Comparison of ENCODE assay signal across 22 mouse cellular contexts in the genomic region with DNA sequence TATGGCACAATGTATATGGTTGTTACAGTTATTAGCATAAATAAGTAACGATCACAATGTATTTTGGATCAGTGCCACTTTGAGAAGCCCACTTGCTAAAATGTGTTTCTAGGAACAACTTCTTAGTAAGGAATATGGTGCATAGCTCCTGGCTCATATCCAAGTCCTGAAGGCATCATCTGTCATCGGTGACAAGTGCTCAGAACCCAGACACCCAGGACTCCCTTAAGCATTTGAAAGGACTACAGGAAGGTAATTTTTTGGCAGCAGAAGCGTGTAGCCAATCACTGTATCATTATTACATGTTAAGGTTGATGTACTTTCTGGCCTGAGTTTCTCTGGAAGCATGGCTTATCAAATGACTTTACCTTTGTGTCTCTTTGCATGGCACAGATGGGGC.
DNase-seq lines count a peak whose midpoint lies in the region; ATAC-seq and TF ChIP-seq lines count a peak whose summit lies in the region.
"Had no signal": no experiment of that assay in that cellular context is flagged by ENCODE, and none has a peak within 500 bp of the region (broad histone marks: within the 10 kb centered on the region; RNA-seq: fewer than 3 reads in every experiment).

No protein-coding gene starts in this region.

- H3K27me3 ChIP-seq in hindbrain, embryonic 13.5 days, result no peaks in the 10 kb centered on the region
- no peaks in the 10 kb centered on the region for H3K27me3 ChIP-seq in hindbrain, embryonic 11.5 days (ENCODE audit: control insufficient read depth, insufficient read depth, low read length)
- no peaks in the 10 kb centered on the region for H3K27me3 ChIP-seq in lung, embryonic 14.5 days (ENCODE audit: insufficient read depth, low read length)
- H3K27me3 ChIP-seq in lung, postnatal 0 days (replicated peaks; ENCODE audit: insufficient read depth, low read length), result no peaks in the 10 kb centered on the region
- H3K27me3 ChIP-seq: embryonic facial prominence, embryonic 12.5 days; forebrain, embryonic 12.5 days; heart, embryonic 12.5 days; hindbrain, embryonic 15.5 days had no signal

- H3K9me3 ChIP-seq in hindbrain, embryonic 13.5 days, result no peaks in the 10 kb centered on the region
- H3K9me3 ChIP-seq in hindbrain, embryonic 11.5 days (ENCODE audit: control insufficient read depth, low read length), result no peaks in the 10 kb centered on the region
- H3K9me3 ChIP-seq in lung, embryonic 14.5 days (ENCODE audit: low read depth, low read length), result no peaks in the 10 kb centered on the region
- no peaks in the 10 kb centered on the region for H3K9me3 ChIP-seq in lung, postnatal 0 days (ENCODE audit: low read length)
- H3K9me3 ChIP-seq: embryonic facial prominence, embryonic 12.5 days; forebrain, embryonic 12.5 days; G1E; heart, embryonic 12.5 days; hindbrain, embryonic 15.5 days had no signal

- H3K4me1 ChIP-seq in hindbrain, embryonic 13.5 days (replicated peaks), result no peaks in the 10 kb centered on the region
- H3K4me1 ChIP-seq in hindbrain, embryonic 11.5 days (replicated peaks; ENCODE audit: control insufficient read depth, insufficient read depth, low read length), result no peaks in the 10 kb centered on the region
- H3K4me1 ChIP-seq in lung, embryonic 14.5 days (ENCODE audit: insufficient read depth), result no peaks in the 10 kb centered on the region
- no peaks in the 10 kb centered on the region for H3K4me1 ChIP-seq in lung, postnatal 0 days (ENCODE audit: insufficient read depth, low read depth, low read length)
- H3K4me1 ChIP-seq: embryonic facial prominence, embryonic 12.5 days; forebrain, embryonic 12.5 days; heart, embryonic 12.5 days; hindbrain, embryonic 15.5 days had no signal

- WGBS in hindbrain, embryonic 13.5 days, result 75% methylated on average over 3 of the region's 3 CpGs
- 92% methylated on average over 3 of the region's 3 CpGs for WGBS in hindbrain, embryonic 11.5 days
- 62% methylated on average over 3 of the region's 3 CpGs for WGBS in lung, embryonic 14.5 days
- 62% methylated on average over 3 of the region's 3 CpGs for WGBS in lung, postnatal 0 days

- no peak for TF ChIP-seq CTCF in lung, embryonic 14.5 days (IDR thresholded peaks at IDR 0.05; ENCODE audit: low read depth)
- TF ChIP-seq CTCF in lung, postnatal 0 days (IDR thresholded peaks at IDR 0.05), result no peak

- 0 out of 2 replicates have a peak, but pooled peaks have one; percentile 52 for ATAC-seq in hindbrain, embryonic 13.5 days (ENCODE audit: low FRiP score)
- ATAC-seq in hindbrain, embryonic 11.5 days (ENCODE audit: low FRiP score), result no peak
- no peak for ATAC-seq in lung, embryonic 14.5 days (ENCODE audit: insufficient read depth)
- no peak for ATAC-seq in lung, postnatal 0 days
- ATAC-seq: CD4-positive, CD25-positive, alpha-beta regulatory T cell, adult 4 months had no signal

- H3K4me3 ChIP-seq in hindbrain, embryonic 13.5 days, result no peak overlapping the region
- H3K4me3 ChIP-seq in hindbrain, embryonic 11.5 days (ENCODE audit: low read depth, low read length), result no peak overlapping the region
- no peak overlapping the region for H3K4me3 ChIP-seq in lung, embryonic 14.5 days (ENCODE audit: low read depth, low read length)
- H3K4me3 ChIP-seq in lung, postnatal 0 days (ENCODE audit: low read depth, low read length), result no peak overlapping the region
- H3K4me3 ChIP-seq: embryonic facial prominence, embryonic 12.5 days; forebrain, embryonic 12.5 days; gastrocnemius, adult 2 months; heart, embryonic 12.5 days; hindbrain, embryonic 15.5 days had no signal

- no peaks in the 10 kb centered on the region for H3K36me3 ChIP-seq in hindbrain, embryonic 13.5 days
- H3K36me3 ChIP-seq in hindbrain, embryonic 11.5 days (ENCODE audit: control insufficient read depth, insufficient read depth, low read length), result no peaks in the 10 kb centered on the region
- H3K36me3 ChIP-seq in lung, embryonic 14.5 days (ENCODE audit: insufficient read depth), result no peaks in the 10 kb centered on the region
- no peaks in the 10 kb centered on the region for H3K36me3 ChIP-seq in lung, postnatal 0 days (ENCODE audit: insufficient read depth, low read length)
- H3K36me3 ChIP-seq: embryonic facial prominence, embryonic 12.5 days; forebrain, embryonic 12.5 days; G1E; heart, embryonic 12.5 days; hindbrain, embryonic 15.5 days had no signal

- no peak overlapping the region for H3K27ac ChIP-seq in hindbrain, embryonic 13.5 days
- no peak overlapping the region for H3K27ac ChIP-seq in hindbrain, embryonic 11.5 days (ENCODE audit: low read depth, low read length)
- no peak overlapping the region for H3K27ac ChIP-seq in lung, embryonic 14.5 days (ENCODE audit: low read depth)
- no peak overlapping the region for H3K27ac ChIP-seq in lung, postnatal 0 days (ENCODE audit: low read length)
- H3K27ac ChIP-seq: embryonic facial prominence, embryonic 12.5 days; forebrain, embryonic 12.5 days; gastrocnemius, adult 2 months; hindbrain, embryonic 15.5 days had no signal

- no peak overlapping the region for H3K4me2 ChIP-seq in hindbrain, embryonic 13.5 days
- no peak overlapping the region for H3K4me2 ChIP-seq in hindbrain, embryonic 11.5 days (replicated peaks; ENCODE audit: low read depth, low read length)
- H3K4me2 ChIP-seq in lung, embryonic 14.5 days, result no peak overlapping the region
- no peak overlapping the region for H3K4me2 ChIP-seq in lung, postnatal 0 days (replicated peaks; ENCODE audit: low read depth, low read length)
- H3K4me2 ChIP-seq: embryonic facial prominence, embryonic 12.5 days; forebrain, embryonic 12.5 days; heart, embryonic 12.5 days; hindbrain, embryonic 15.5 days had no signal

- TF ChIP-seq EP300 in lung, postnatal 0 days (IDR thresholded peaks at IDR 0.05), result no peak

- no peak overlapping the region for H3K9ac ChIP-seq in hindbrain, embryonic 13.5 days
- H3K9ac ChIP-seq in hindbrain, embryonic 11.5 days (ENCODE audit: low read depth, low read length), result no peak overlapping the region
- H3K9ac ChIP-seq in lung, embryonic 14.5 days, result no peak overlapping the region
- H3K9ac ChIP-seq in lung, postnatal 0 days (replicated peaks; ENCODE audit: low read depth), result no peak overlapping the region
- H3K9ac ChIP-seq: embryonic facial prominence, embryonic 12.5 days; forebrain, embryonic 12.5 days; heart, embryonic 12.5 days; hindbrain, embryonic 15.5 days had no signal

- peak; percentile 76 to 82 for DNase-seq in cerebellum, postnatal 10 days
- no peak for DNase-seq in cerebellum, adult 18-20 months
- DNase-seq in hindbrain, embryonic 11.5 days (ENCODE audit: low spot score), result no peak
- DNase-seq in lung, embryonic 14.5 days, result peak; percentile 6
- no peak for DNase-seq in lung, postnatal 0 days (ENCODE audit: low spot score)
- DNase-seq in right cerebral cortex, postnatal 10 days (ENCODE audit: low spot score in 2 of 2), result no peak
- DNase-seq: adrenal gland, adult 8-10 months; adrenal gland, postnatal 36 days; B cell, adult 2 months; cerebellum, adult 11 months; cerebellum, adult 9-10 months; embryo, embryonic 11 days; gastrocnemius, adult 2 months; gastrocnemius, postnatal 25 days; kidney, adult 11 months had no signal

Comparison
In these comparisons a context has a peak if more than half of its experiments do, and no peak if none do; other contexts are left out.
1. DNase-seq: peak in cerebellum, postnatal 10 days (2 of 2) and lung, embryonic 14.5 days (single experiment); none in cerebellum, adult 18-20 months (0 of 2), hindbrain, embryonic 11.5 days (single experiment), lung, postnatal 0 days (single experiment) and right cerebral cortex, postnatal 10 days (0 of 2).